Mouse (Mus musculus): ENCODE data around the gene Slc9a1.

Gene Slc9a1

GRCm38 (mm10) chr4:133374011-133374410, 4.5 kb downstream of the Slc9a1 start:
- DNase-seq (ENCODE audit: low spot score in 2 of 2) = no peak

GRCm38 (mm10) chr4:133375812-133376577, 6.5 kb downstream of the Slc9a1 start:
- no peak for DNase-seq (ENCODE audit: low spot score in 2 of 2)

GRCm38 (mm10) chr4:133378236-133379045, 8.9 kb downstream of the Slc9a1 start:
- DNase-seq (ENCODE audit: low spot score in 2 of 2) = peak in 1 of 2 experiments; percentile 68

GRCm38 (mm10) chr4:133379046-133379347, 9.5 kb downstream of the Slc9a1 start:
- no peak for DNase-seq (ENCODE audit: low spot score in 2 of 2)

GRCm38 (mm10) chr4:133379861-133380260, 10.4 kb downstream of the Slc9a1 start:
- DNase-seq (ENCODE audit: low spot score in 2 of 2) = peak in 1 of 2 experiments; percentile 53

- no peak for DNase-seq (ENCODE audit: low spot score in 2 of 2)
Measured at GRCm38 (mm10) chr4:133380532-133380931, 11.0 kb downstream of the Slc9a1 start.

GRCm38 (mm10) chr4:133381141-133381540, 11.6 kb downstream of the Slc9a1 start:
- no peak for DNase-seq (ENCODE audit: low spot score in 2 of 2)

- DNase-seq (ENCODE audit: low spot score in 2 of 2) = no peak
Measured at GRCm38 (mm10) chr4:133386061-133386797, 16.7 kb downstream of the Slc9a1 start.

GRCm38 (mm10) chr4:133387053-133387452, 17.5 kb downstream of the Slc9a1 start:
- no peak for DNase-seq (ENCODE audit: low spot score in 2 of 2)

- DNase-seq (ENCODE audit: low spot score in 2 of 2) = no peak
Measured at GRCm38 (mm10) chr4:133388781-133389552, 19.5 kb downstream of the Slc9a1 start.

- peak in 1 of 2 experiments; percentile 69 for DNase-seq (ENCODE audit: low spot score in 2 of 2)
Measured at GRCm38 (mm10) chr4:133390042-133390441, 20.5 kb downstream of the Slc9a1 start.

- DNase-seq (ENCODE audit: low spot score in 2 of 2) = peak in 1 of 2 experiments; percentile 35
Measured at GRCm38 (mm10) chr4:133390585-133390984, 21.1 kb downstream of the Slc9a1 start.

GRCm38 (mm10) chr4:133391185-133392040, 21.9 kb downstream of the Slc9a1 start:
- DNase-seq (ENCODE audit: low spot score in 2 of 2) = no peak

GRCm38 (mm10) chr4:133394981-133395573, 25.6 kb downstream of the Slc9a1 start:
- DNase-seq (ENCODE audit: low spot score in 2 of 2) = peak; percentile 51 to 58

- DNase-seq (ENCODE audit: low spot score in 2 of 2) = no peak
Measured at GRCm38 (mm10) chr4:133396079-133396478, 26.6 kb downstream of the Slc9a1 start.

- no peak for DNase-seq (ENCODE audit: low spot score in 2 of 2)
Measured at GRCm38 (mm10) chr4:133397299-133397698, 27.8 kb downstream of the Slc9a1 start.

- no peak for DNase-seq (ENCODE audit: low spot score in 2 of 2)
Measured at GRCm38 (mm10) chr4:133397961-133398360, 28.5 kb downstream of the Slc9a1 start.

GRCm38 (mm10) chr4:133398619-133399018, 29.1 kb downstream of the Slc9a1 start:
- DNase-seq (ENCODE audit: low spot score in 2 of 2) = no peak

GRCm38 (mm10) chr4:133399509-133399908, 30.0 kb downstream of the Slc9a1 start:
- DNase-seq (ENCODE audit: low spot score in 2 of 2) = no peak

- no peak for DNase-seq (ENCODE audit: low spot score in 2 of 2)
Measured at GRCm38 (mm10) chr4:133400098-133400497, 30.6 kb downstream of the Slc9a1 start.
